Mouse (Mus musculus) right cerebral cortex, adult 2 months (tissue): ENCODE data around the gene Pcnx3.

Experiments used
- DNase-seq, 2 experiments: peaks; one replicate each; pipeline ENCODE4 v3.0.0; 2021 to 2022; ENCODE audit warnings: low spot score in 2 of 2

Gene Pcnx3

GRCm38 (mm10) chr19:5688200-5689087 is at the start of gene Pcnx3, which contains the start of gene Map3k11:
Gene Pcnx3, minus strand, starts transcription at chr19:5688908.
Gene Map3k11, plus strand, starts transcription at chr19:5688742.
- peak; percentile 97 to 99 for DNase-seq

DNA sequence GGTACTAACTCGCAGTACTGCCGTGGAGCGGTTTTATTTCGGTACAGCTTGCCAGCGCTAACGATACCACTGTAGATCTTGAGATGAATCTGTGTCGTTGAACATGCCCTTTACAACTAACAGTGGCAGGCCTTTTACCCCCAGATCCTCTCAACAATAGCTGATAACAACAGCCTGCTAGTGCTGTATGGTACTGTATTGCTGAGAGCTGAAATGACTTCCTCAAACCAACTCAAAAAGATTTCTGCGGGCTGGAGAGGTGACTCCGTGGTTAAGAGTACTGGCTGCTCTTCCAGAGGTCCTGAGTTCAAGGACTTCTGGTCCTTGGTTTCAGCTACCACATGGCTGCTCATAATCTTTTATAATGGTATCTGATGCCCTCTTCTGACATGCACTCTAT is 45.6 kb upstream of the Pcnx3 start:
- no peak for DNase-seq

DNA sequence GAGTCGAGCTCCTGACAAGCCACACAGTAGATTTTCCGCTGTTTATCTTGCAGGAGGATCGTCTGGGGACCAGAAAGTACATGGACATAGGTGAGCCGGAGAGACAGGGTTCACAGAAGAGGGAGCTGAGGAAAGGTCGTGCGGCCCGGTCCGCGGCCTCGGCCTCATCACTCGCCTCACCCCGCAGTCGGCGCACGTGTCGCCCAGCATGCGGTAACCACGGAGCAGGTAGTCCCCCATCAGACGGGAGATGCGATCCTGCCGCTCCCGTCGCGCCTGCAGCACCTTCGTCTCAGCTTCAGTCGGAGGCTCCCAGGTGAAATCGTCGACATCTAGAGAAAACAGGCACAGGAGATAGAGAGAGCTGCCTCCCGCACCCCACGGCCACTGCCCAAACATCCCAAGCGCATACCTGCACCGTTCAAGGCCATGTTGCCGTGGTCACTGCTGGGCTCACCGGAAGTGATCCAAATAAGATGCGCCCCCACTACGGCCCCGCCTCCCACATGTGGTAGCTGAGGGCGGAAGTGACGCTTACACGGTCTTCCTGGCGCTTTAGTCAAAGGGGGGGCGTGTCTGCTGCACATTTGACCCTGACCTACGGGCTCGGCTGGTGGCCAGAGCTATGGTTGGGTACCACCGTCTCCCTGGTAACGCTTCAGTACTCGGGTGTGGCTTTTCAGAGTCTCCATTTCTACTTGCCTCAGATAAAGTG is 42.7 kb upstream of the Pcnx3 start:
- peak; percentile 95 for DNase-seq

GRCm38 (mm10) chr19:5730314-5731186 is 41.8 kb upstream of the Pcnx3 start:
- DNase-seq = no peak

- peak; percentile 79 to 85 for DNase-seq
Measured at GRCm38 (mm10) chr19:5729444-5729815, 40.7 kb upstream of the Pcnx3 start, which contains the start of gene Fam89b. Gene Fam89b, minus strand, starts transcription at chr19:5729653.

DNA sequence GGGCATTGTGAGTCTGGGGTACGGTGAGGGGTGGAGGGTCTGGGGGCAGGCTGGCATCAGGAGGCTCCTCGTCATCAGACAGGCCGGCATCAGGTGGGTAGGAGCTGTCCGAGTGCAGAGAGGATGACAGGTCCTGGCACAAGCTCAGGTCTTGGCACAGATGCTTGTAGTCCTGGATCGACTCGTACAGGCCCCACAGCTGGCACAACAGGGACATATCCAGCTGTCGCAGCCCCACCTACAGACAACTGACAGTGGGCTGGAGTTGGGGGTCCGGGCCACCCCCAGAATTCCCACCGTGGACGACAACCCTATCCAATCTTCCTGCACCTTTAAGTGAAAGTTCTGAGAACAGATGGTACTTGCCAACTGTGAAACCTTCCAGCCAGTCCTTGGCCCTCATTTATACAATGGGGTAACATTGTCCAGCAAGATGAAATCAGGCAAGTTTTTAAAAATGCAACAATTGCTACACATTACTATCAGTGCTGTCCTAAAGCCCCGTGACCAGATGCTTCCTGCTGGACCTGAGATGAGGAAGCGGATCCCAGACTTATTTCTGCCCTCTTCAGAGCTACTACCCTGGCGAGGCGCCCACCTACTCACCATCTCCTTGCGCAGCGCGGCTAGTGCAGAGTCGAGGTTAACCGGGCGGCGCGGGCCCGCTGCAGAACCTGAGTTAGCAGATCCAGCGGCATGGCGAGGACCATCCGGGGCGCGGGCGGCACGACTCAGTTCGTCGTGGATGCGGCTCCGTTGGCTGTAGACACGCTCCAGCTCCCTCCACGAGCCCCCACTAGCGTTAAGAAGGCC is 40.1 kb upstream of the Pcnx3 start:
- peak; percentile 54 to 73 for DNase-seq

DNA sequence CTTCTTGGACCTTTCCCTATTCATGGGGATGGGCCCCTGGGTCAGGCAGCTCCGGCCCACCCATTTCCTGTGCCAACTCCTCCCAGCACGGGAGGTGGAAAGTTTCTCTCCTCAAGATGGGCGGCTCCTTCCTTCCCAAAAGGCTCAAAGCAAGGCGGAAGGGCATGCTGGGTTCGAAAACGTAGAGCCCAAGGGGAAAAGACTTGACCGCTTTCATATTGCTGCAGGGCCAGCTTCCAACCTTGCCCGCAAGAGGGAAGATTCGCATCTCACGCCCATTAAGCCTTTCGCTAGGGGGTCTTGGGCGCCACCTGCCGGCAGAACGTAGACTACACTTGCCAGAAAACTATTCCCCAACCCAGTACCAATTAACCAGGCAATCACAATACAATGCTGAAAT is 39.0 kb upstream of the Pcnx3 start:
- DNase-seq = peak; percentile 90 to 93

DNA sequence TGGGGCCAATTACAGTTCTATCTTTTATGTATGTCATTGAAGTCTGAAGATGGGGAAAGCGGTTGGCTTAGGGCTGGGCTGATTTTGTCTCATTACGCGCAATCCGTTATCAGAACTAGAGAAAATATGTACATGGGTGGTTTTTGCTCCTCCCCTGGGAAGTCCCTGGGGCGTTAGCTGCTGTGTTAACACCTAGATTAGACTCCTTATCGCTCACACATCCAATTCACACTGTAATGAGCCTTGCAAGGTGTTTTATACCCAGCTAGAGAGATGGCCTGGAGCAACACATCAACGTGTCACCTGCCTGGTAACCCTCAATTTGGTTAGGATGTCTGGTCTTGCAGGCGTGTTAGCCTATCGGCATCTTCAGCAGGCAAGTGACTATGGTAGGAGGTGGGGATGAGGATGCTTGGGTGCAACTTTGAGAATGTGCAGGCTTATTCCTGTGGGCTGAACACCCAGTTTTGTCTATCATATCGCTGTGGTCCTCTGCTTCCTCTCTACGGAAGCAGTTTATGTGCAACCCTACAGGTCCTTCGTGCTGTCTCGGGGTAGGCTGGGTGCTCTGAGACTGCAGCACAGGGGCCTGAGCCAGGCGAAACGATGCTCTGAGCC is 38.4 kb upstream of the Pcnx3 start:
- no peak for DNase-seq

GRCm38 (mm10) chr19:5725767-5726515 is 37.2 kb upstream of the Pcnx3 start, which contains the start of gene Ehbp1l1:
Gene Ehbp1l1, minus strand, starts transcription at chr19:5726317.
- DNase-seq = no peak

- no peak for DNase-seq
Measured at GRCm38 (mm10) chr19:5725029-5725707, 36.5 kb upstream of the Pcnx3 start.

DNA sequence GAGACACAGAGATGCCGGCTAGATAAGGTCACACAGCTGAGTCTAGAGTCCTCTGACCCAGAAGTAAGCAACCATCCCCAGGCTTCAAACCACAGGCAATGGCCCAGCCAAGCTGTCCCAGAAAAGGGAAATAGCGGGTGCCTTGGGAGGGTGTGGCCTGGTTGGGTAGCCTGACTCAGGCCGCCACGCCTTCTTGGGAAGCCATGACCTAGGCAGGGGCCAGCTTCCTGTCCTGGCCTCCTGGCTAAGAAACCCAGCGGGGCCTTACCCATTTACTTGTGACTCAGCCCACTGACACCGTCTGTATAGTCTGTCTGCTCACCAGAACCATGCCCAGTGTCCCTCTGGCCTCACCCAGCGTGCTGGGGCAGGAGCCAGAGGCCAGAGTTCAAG is 35.8 kb upstream of the Pcnx3 start:
- DNase-seq = no peak

GRCm38 (mm10) chr19:5723934-5724548 is 35.3 kb upstream of the Pcnx3 start:
- DNase-seq = no peak

- DNase-seq = no peak
Measured at GRCm38 (mm10) chr19:5722848-5723425, 34.2 kb upstream of the Pcnx3 start.

DNA sequence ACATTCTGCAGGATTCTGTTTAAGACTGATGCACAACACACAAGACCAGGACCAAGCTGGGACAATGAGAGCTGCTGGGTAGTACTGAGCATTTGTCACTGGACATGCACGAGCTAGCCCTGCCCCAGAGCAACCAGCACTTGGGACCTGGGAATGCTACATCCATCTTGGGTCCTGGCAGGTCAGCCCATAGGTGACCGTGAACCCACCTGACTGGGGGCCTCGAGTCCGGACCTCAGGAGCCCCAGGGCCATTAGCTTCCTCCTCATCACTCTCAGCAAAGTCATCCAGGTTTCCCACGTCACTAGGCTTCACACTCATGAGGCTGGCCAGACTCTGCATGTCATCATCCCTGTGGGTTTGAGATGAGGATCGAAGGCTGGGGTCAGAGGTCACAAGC is 32.5 kb upstream of the Pcnx3 start:
- DNase-seq = no peak

GRCm38 (mm10) chr19:5716955-5717354 is 28.2 kb upstream of the Pcnx3 start:
- DNase-seq = no peak

GRCm38 (mm10) chr19:5715793-5716688 is 27.3 kb upstream of the Pcnx3 start:
- peak; percentile 53 to 54 for DNase-seq

- no peak for DNase-seq
Measured at GRCm38 (mm10) chr19:5713730-5714129, 25.0 kb upstream of the Pcnx3 start.
